Mouse (Mus musculus) CH12.LX (cell line): ENCODE measurements around the gene Rtf2. TPM values are rescaled to one million over a fixed set of nuclear protein-coding genes. Genes with fewer than 3 reads are reported as not detected.

Experiments used
- DNase-seq: peaks from one replicate; pipeline ENCODE4 v3.0.0-alpha.2; 2013; ENCODE audit errors: extremely low read depth
- H3K27ac ChIP-seq: 2 replicates; pipeline ENCODE4 v1.5.1; 2012; ENCODE audit warnings: low read depth, mild to moderate bottlenecking, control low read depth, moderate library complexity; ENCODE audit not compliant: insufficient read depth
- H3K27me3 ChIP-seq: replicated peaks from 2 replicates; pipeline ENCODE3; 2012; ENCODE audit warnings: inconsistent platforms
- H3K36me3 ChIP-seq, 2 experiments: replicated peaks in 1 of 2; 2 replicates each; pipeline versions ENCODE3 to v1.6.1; 2012; ENCODE audit warnings: inconsistent platforms in 1 of 2, low read length in 1 of 2, mild to moderate bottlenecking in 1 of 2, mixed read lengths in 1 of 2, moderate library complexity in 1 of 2; ENCODE audit not compliant: control insufficient read depth in 1 of 2, insufficient read depth in 1 of 2
- H3K4me1 ChIP-seq, 2 experiments: 2 replicates each; pipeline ENCODE4 v1.6.1; 2012; ENCODE audit warnings: inconsistent platforms in 1 of 2, moderate library complexity in 1 of 2; ENCODE audit not compliant: insufficient read depth in 2 of 2, control insufficient read depth in 1 of 2
- H3K4me2 ChIP-seq: 2 replicates; pipeline ENCODE4 v1.6.1; 2012; ENCODE audit warnings: low read depth, mild to moderate bottlenecking, control low read depth; ENCODE audit not compliant: poor library complexity, insufficient read depth, severe bottlenecking
- H3K4me3 ChIP-seq, 3 experiments: fragments of 150-350 bp in 1 of 3; sonication (generic) in 1 of 3; replicated peaks in 1 of 3; 2 replicates each; pipeline versions ENCODE3 to v1.5.1; 2011 to 2012; ENCODE audit warnings: low read depth in 2 of 3, low read length in 2 of 3, mild to moderate bottlenecking in 2 of 3, moderate library complexity in 2 of 3, control low read depth in 1 of 3, improper control_type of control experiment in 1 of 3, inconsistent platforms in 1 of 3, mixed read lengths in 1 of 3; ENCODE audit not compliant: poor library complexity in 1 of 3
- H3K79me2 ChIP-seq: replicated peaks from 2 replicates; pipeline ENCODE4 v1.6.1; 2012; ENCODE audit warnings: mild to moderate bottlenecking, moderate library complexity; ENCODE audit not compliant: control insufficient read depth, poor library complexity, insufficient read depth, severe bottlenecking; ENCODE audit errors: extremely low read depth
- H3K9ac ChIP-seq: 2 replicates; pipeline ENCODE4 v1.6.1; 2012; ENCODE audit warnings: low read depth, mild to moderate bottlenecking, control low read depth, moderate library complexity; ENCODE audit not compliant: insufficient read depth
- H3K9me3 ChIP-seq: replicated peaks from 2 replicates; pipeline ENCODE3; 2012; ENCODE audit warnings: low read length, inconsistent platforms, mixed read lengths
- BHLHE40 ChIP-seq: IDR thresholded peaks from 2 replicates; pipeline ENCODE4 v1.6.1; 2011; ENCODE audit warnings: mild to moderate bottlenecking, low read depth, low read length, improper control_type of control experiment
- CHD1 ChIP-seq: IDR thresholded peaks from 2 replicates; pipeline ENCODE4 v1.6.1; 2012; ENCODE audit warnings: low read depth, low read length, improper control_type of control experiment, inconsistent platforms
- CHD2 ChIP-seq: IDR thresholded peaks from 2 replicates; pipeline ENCODE4 v1.6.1; 2011; ENCODE audit warnings: low read length, improper control_type of control experiment
- CTCF ChIP-seq, 2 experiments: IDR thresholded peaks in 1 of 2; conservative IDR thresholded peaks in 1 of 2; 2 replicates each; pipeline ENCODE4 v1.5.1; 2011 to 2012; ENCODE audit warnings: low read depth in 2 of 2, low read length in 2 of 2, improper control_type of control experiment in 1 of 2, inconsistent platforms in 1 of 2, mild to moderate bottlenecking in 1 of 2, moderate library complexity in 1 of 2
- E2F4 ChIP-seq: IDR thresholded peaks from 2 replicates; pipeline ENCODE4 v1.6.1; 2011; ENCODE audit warnings: low read depth, low read length, improper control_type of control experiment; ENCODE audit not compliant: insufficient replicate concordance
- ELF1 ChIP-seq: IDR thresholded peaks from 2 replicates; pipeline ENCODE4 v1.6.1; 2014; ENCODE audit warnings: low read depth, mild to moderate bottlenecking, inconsistent platforms, low read length, improper control_type of control experiment
- EP300 ChIP-seq: IDR thresholded peaks from 2 replicates; pipeline ENCODE4 v1.6.1; 2011; ENCODE audit warnings: low read length, improper control_type of control experiment
- ETS1 ChIP-seq: conservative IDR thresholded peaks from 2 replicates; pipeline ENCODE4 v1.6.1; 2012; ENCODE audit warnings: low read depth, mild to moderate bottlenecking, inconsistent platforms, low read length, improper control_type of control experiment, moderate library complexity
- GABPA ChIP-seq: IDR thresholded peaks from 2 replicates; pipeline ENCODE4 v1.6.1; 2012; ENCODE audit warnings: low read depth, low read length, improper control_type of control experiment, inconsistent platforms; ENCODE audit not compliant: insufficient replicate concordance
- HCFC1 ChIP-seq: IDR thresholded peaks from 2 replicates; pipeline ENCODE4 v1.6.1; 2012; ENCODE audit warnings: low read depth, mild to moderate bottlenecking, inconsistent platforms, low read length, improper control_type of control experiment
- IRF4 ChIP-seq: IDR thresholded peaks from 2 replicates; pipeline ENCODE4 v1.6.1; 2014; ENCODE audit warnings: low read depth, mild to moderate bottlenecking, inconsistent platforms, low read length, improper control_type of control experiment
- JUN ChIP-seq: IDR thresholded peaks from 2 replicates; pipeline ENCODE4 v1.6.1; 2011; ENCODE audit warnings: low read depth, mild to moderate bottlenecking, low read length, improper control_type of control experiment, moderate library complexity; ENCODE audit not compliant: insufficient read depth
- JUND ChIP-seq: conservative IDR thresholded peaks from 2 replicates; pipeline ENCODE4 v1.6.1; 2011; ENCODE audit warnings: low read depth, low read length, improper control_type of control experiment
- KAT2A ChIP-seq: IDR thresholded peaks from 2 replicates; pipeline ENCODE4 v1.6.1; 2012; ENCODE audit warnings: low read length, improper control_type of control experiment, inconsistent platforms; ENCODE audit not compliant: insufficient replicate concordance
- MAFK ChIP-seq: IDR thresholded peaks from 2 replicates; pipeline ENCODE4 v1.6.1; 2011; ENCODE audit warnings: low read length, improper control_type of control experiment; ENCODE audit not compliant: insufficient replicate concordance
- MAX ChIP-seq: IDR thresholded peaks from 2 replicates; pipeline ENCODE4 v1.6.1; 2011; ENCODE audit warnings: low read length, improper control_type of control experiment
- MAZ ChIP-seq: IDR thresholded peaks from 2 replicates; pipeline ENCODE4 v1.6.1; 2012; ENCODE audit warnings: low read depth, mild to moderate bottlenecking, inconsistent platforms, low read length, improper control_type of control experiment, moderate library complexity
- MEF2A ChIP-seq: IDR thresholded peaks from 2 replicates; pipeline ENCODE4 v1.6.1; 2014; ENCODE audit warnings: low read depth, mild to moderate bottlenecking, inconsistent platforms, low read length, improper control_type of control experiment, borderline replicate concordance
- MXI1 ChIP-seq: IDR thresholded peaks from 2 replicates; pipeline ENCODE4 v1.6.1; 2011; ENCODE audit warnings: mild to moderate bottlenecking, low read depth, low read length, improper control_type of control experiment
- MYC ChIP-seq: IDR thresholded peaks from 2 replicates; pipeline ENCODE4 v1.6.1; 2011; ENCODE audit warnings: low read depth, mild to moderate bottlenecking, improper control_type of control experiment, low read length
- NELFE ChIP-seq: IDR thresholded peaks from 2 replicates; pipeline ENCODE4 v1.6.1; 2011; ENCODE audit warnings: low read depth, low read length, improper control_type of control experiment
- NRF1 ChIP-seq: IDR thresholded peaks from 2 replicates; pipeline ENCODE4 v1.6.1; 2014; ENCODE audit warnings: low read depth, mild to moderate bottlenecking, inconsistent platforms, low read length, improper control_type of control experiment, moderate library complexity
- PAX5 ChIP-seq: IDR thresholded peaks from 2 replicates; pipeline ENCODE4 v1.6.1; 2012; ENCODE audit warnings: low read length, inconsistent platforms, mixed read lengths
- POLR2A ChIP-seq: IDR thresholded peaks from 2 replicates; pipeline ENCODE4 v1.6.1; 2011; ENCODE audit warnings: low read depth, mild to moderate bottlenecking, improper control_type of control experiment, low read length
- RAD21 ChIP-seq: IDR thresholded peaks from 2 replicates; pipeline ENCODE4 v1.6.1; 2011; ENCODE audit warnings: low read depth, mild to moderate bottlenecking, low read length, improper control_type of control experiment, moderate library complexity
- RCOR1 ChIP-seq: conservative IDR thresholded peaks from 2 replicates; pipeline ENCODE4 v1.6.1; 2012; ENCODE audit warnings: low read depth, mild to moderate bottlenecking, inconsistent platforms, low read length, improper control_type of control experiment
- SIN3A ChIP-seq: IDR thresholded peaks from 2 replicates; pipeline ENCODE4 v1.6.1; 2012; ENCODE audit warnings: low read length, improper control_type of control experiment, inconsistent platforms
- SMC3 ChIP-seq: IDR thresholded peaks from 2 replicates; pipeline ENCODE4 v1.6.1; 2011; ENCODE audit warnings: low read depth, low read length, improper control_type of control experiment
- TBP ChIP-seq: conservative IDR thresholded peaks from 2 replicates; pipeline ENCODE4 v1.6.1; 2011; ENCODE audit warnings: low read depth, low read length, improper control_type of control experiment
- TCF12 ChIP-seq: IDR thresholded peaks from 2 replicates; pipeline ENCODE4 v1.6.1; 2014; ENCODE audit warnings: low read depth, mild to moderate bottlenecking, inconsistent platforms, low read length, improper control_type of control experiment
- UBTF ChIP-seq: IDR thresholded peaks from 2 replicates; pipeline ENCODE4 v1.6.1; 2012; ENCODE audit warnings: low read depth, mild to moderate bottlenecking, inconsistent platforms, low read length, improper control_type of control experiment, moderate library complexity
- USF1 ChIP-seq: IDR thresholded peaks from 2 replicates; pipeline ENCODE4 v1.6.1; 2014; ENCODE audit warnings: low read depth, mild to moderate bottlenecking, inconsistent platforms, low read length, improper control_type of control experiment
- USF2 ChIP-seq: conservative IDR thresholded peaks from 2 replicates; pipeline ENCODE4 v1.6.1; 2011; ENCODE audit warnings: low read depth, low read length, improper control_type of control experiment
- ZC3H11A ChIP-seq: IDR thresholded peaks from 2 replicates; pipeline ENCODE4 v1.6.1; 2012; ENCODE audit warnings: low read depth, mild to moderate bottlenecking, inconsistent platforms, low read length, improper control_type of control experiment
- ZKSCAN1 ChIP-seq: IDR thresholded peaks from 2 replicates; pipeline ENCODE4 v1.6.1; 2012; ENCODE audit warnings: low read depth, inconsistent platforms, low read length, improper control_type of control experiment, borderline replicate concordance
- ZMIZ1 ChIP-seq: IDR thresholded peaks from 2 replicates; pipeline ENCODE4 v1.6.1; 2012; ENCODE audit warnings: low read depth, mild to moderate bottlenecking, inconsistent platforms, low read length, improper control_type of control experiment
- ZNF384 ChIP-seq: IDR thresholded peaks from 2 replicates; pipeline ENCODE4 v1.6.1; 2012; ENCODE audit warnings: low read depth, low read length, improper control_type of control experiment, inconsistent platforms
- dilution Hi-C: fragments of 300-500 bp; cut with MboI; formaldehyde crosslinking; loops from 2 replicates; pipeline ENCODE4 v1.14.3; 2020; ENCODE audit warnings: low sequenced_read_pairs; ENCODE audit not compliant: extremely low pct_unique_long_range_greater_than_20kb, extremely low pct_ligation_motif_present
- in situ Hi-C: fragments of 300-500 bp; cut with MboI; formaldehyde crosslinking; loops from 3 replicates; pipeline ENCODE4 v1.14.3; 2019; ENCODE audit warnings: low sequenced_read_pairs, low pct_ligation_motif_present, low pct_unique_long_range_greater_than_20kb, mixed read lengths
- polyA plus RNA-seq: library from polyadenylated mRNA; unstranded; fragments of >175 nt; gene quantifications from 2 replicates; pipeline ENCODE4 v1.2.1, GENCODE M21; 2012; ENCODE audit warnings: low read depth; ENCODE audit not compliant: insufficient read length
- total RNA-seq, 2 experiments: library from RNA; depleted of rRNA; stranded (reverse); fragments of 300-350 nt in 1 of 2; fragments of >200 nt in 1 of 2; gene quantifications; 2 replicates each; pipeline ENCODE4 v1.2.3; 2012 to 2014

The Rtf2 gene
- total RNA-seq (2012; rRNA removed) (61.4 and 66.6 TPM in 2 replicates), total RNA-seq (2014; rRNA removed) (58.5 and 60.3 TPM in 2 replicates), polyA plus RNA-seq (72.9 and 90.2 TPM in 2 replicates)

- Histone ChIP-seq H3K79me2 (peaks cover 40% of the 10 kb centered on the region), H3K4me3 (peak within 1 kb of the TSS; percentile 77 to 100 (median 96)), H3K4me2 (peak within 1 kb of the TSS; percentile 97), H3K4me1 (peaks cover 18 to 50% of the 10 kb centered on the region in 2 experiments), H3K36me3 (peaks cover under 1 to 24% of the 10 kb centered on the region in 2 experiments), H3K27me3 (no peaks in the 10 kb centered on the region), H3K9me3 (no peaks in the 10 kb centered on the region), H3K9ac (peak within 1 kb of the TSS; percentile 79), H3K27ac (peak within 1 kb of the TSS; percentile 27; the same call in 1 of the 2 replicates)
- in situ Hi-C loops (loop anchor here (5.0 to 10.0 kb wide), 2 partner anchors 68 to 215 kb away; partner anchors contain the start of genes Aurka and Cstf1), dilution Hi-C loops (no loop called here)
- DNase-seq, result peak; percentile 100
- TF ChIP-seq KAT2A (peak; percentile 78; the same call in 1 of the 2 replicates), MEF2A (0 out of 2 replicates have a peak, but pooled peaks have one; percentile 26), TCF12 (peak; percentile 66), GABPA (no peak; the same call in 1 of the 2 replicates), POLR2A (peak; percentile 79), UBTF (no peak), MAZ (peak; percentile 94), MYC (no peak), ZC3H11A (no peak), TBP (peak; percentile 54), RCOR1 (no peak), CTCF (conservative IDR thresholded peaks at IDR 0.05 in 1 of 2, IDR thresholded peaks at IDR 0.05 in 1 of 2; ENCODE audit: low read depth in 2 of 2, low read length in 2 of 2) (peak in 1 of 2 experiments; percentile 49; a peak in 2 of 4 replicates), E2F4 (0 out of 2 replicates have a peak, but pooled peaks have one; percentile 43), MAFK (no peak), PAX5 (no peak), EP300 (no peak), SIN3A (peak; percentile 99), MAX (no peak; the same call in 1 of the 2 replicates), USF2 (no peak), ZNF384 (peak; percentile 86), ZMIZ1 (peak; percentile 67), USF1 (no peak), NELFE (peak; percentile 85), MXI1 (peak; percentile 72; the same call in 1 of the 2 replicates), HCFC1 (peak; percentile 93), RAD21 (peak; percentile 3; the same call in 1 of the 2 replicates), ZKSCAN1 (no peak), JUND (no peak), NRF1 (0 out of 2 replicates have a peak, but pooled peaks have one; percentile 25), IRF4 (peak; percentile 69), SMC3 (no peak; the same call in 1 of the 2 replicates), ETS1 (peak; percentile 29; the same call in 1 of the 2 replicates), BHLHE40 (no peak), JUN (no peak), ELF1 (peak; percentile 99), CHD1 (peak; percentile 22; the same call in 1 of the 2 replicates), CHD2 (peak; percentile 61; the same call in 1 of the 2 replicates)
These were observed at the start of gene Rtf2 for GRCm38 (mm10) chr2:172439843-172440639. TSS of gene Rtf2 (plus strand) at chr2:172440556.
